Mouse (Mus musculus) forebrain, embryonic 11.5 days (tissue): ENCODE data around the gene D730048I06Rik. TPM values are rescaled to one million over a fixed set of nuclear protein-coding genes. Genes with fewer than 3 reads are reported as not detected.
"Not testable (repeated sequence)": the region's sequence is repeated elsewhere in the genome, so short reads cannot be mapped to it uniquely, and the experiment has no call there.

Source experiments
- ATAC-seq: fragments of 200-750 bp; cut with Nextera tagmentation; replicated peaks from 2 replicates; pipeline ENCODE4 v1.8.0; 2017; ENCODE audit warnings: moderate TSS enrichment; ENCODE audit not compliant: low FRiP score
- DNase-seq: peaks from one replicate; pipeline ENCODE4 v3.0.0-alpha.2; 2017; ENCODE audit warnings: low spot score
- H3K27ac ChIP-seq: fragments of 300-500 bp; sonication (generic); 2 replicates; pipeline ENCODE4 v1.5.1; 2014; ENCODE audit warnings: low read depth, low read length
- H3K27me3 ChIP-seq: fragments of 300-500 bp; sonication (generic); 2 replicates; pipeline ENCODE4 v1.6.1; 2014; ENCODE audit warnings: mild to moderate bottlenecking, low read length, mixed read lengths; ENCODE audit not compliant: control insufficient read depth, insufficient read depth
- H3K36me3 ChIP-seq: fragments of 300-500 bp; sonication (generic); 2 replicates; pipeline ENCODE4 v1.6.1; 2014; ENCODE audit warnings: mild to moderate bottlenecking, low read length, moderate library complexity, mixed read lengths; ENCODE audit not compliant: control insufficient read depth, insufficient read depth
- H3K4me1 ChIP-seq: fragments of 300-500 bp; sonication (generic); replicated peaks from 2 replicates; pipeline ENCODE4 v1.6.1; 2014; ENCODE audit warnings: low read length, mixed read lengths; ENCODE audit not compliant: control insufficient read depth, insufficient read depth
- H3K4me2 ChIP-seq: fragments of 300-500 bp; sonication (generic); 2 replicates; pipeline ENCODE4 v1.6.1; 2014; ENCODE audit warnings: low read depth, mild to moderate bottlenecking, low read length, moderate library complexity, mixed read lengths; ENCODE audit not compliant: severe bottlenecking
- H3K4me3 ChIP-seq: fragments of 300-500 bp; sonication (generic); 2 replicates; pipeline ENCODE4 v1.5.1; 2014; ENCODE audit warnings: low read depth, low read length
- H3K9ac ChIP-seq: fragments of 300-500 bp; sonication (generic); 2 replicates; pipeline ENCODE4 v1.6.1; 2014; ENCODE audit warnings: low read length
- H3K9me3 ChIP-seq: fragments of 300-500 bp; sonication (generic); 2 replicates; pipeline ENCODE4 v1.6.1; 2016; ENCODE audit warnings: low read length, mixed read lengths; ENCODE audit not compliant: control insufficient read depth
- WGBS: fragments of 180-500 bp; shearing (Covaris S2); extraction: QIAGEN DNeasy Blood & Tissue Kit; methylation state at CpG from one replicate; pipeline ENCODE4 v1.1.7; 2014; 5-methylcytosine and 5-hydroxymethylcytosine counted together
- polyA plus RNA-seq: library from polyadenylated mRNA; unstranded; fragments of >200 nt; fragmentation: Nextera tagmentation; extraction: Ambion mirVana; gene quantifications from 2 replicates; pipeline ENCODE4 v1.2.1, GENCODE M21; 2014

The D730048I06Rik gene
- polyA plus RNA-seq, result not detected in 2 replicates

GRCm38 (mm10) chr9:35790001-35790400 is at the start of gene D730048I06Rik, which contains the start of gene Gm27235:
TSS of gene D730048I06Rik (minus strand) at chr9:35790112.
TSS of gene Gm27235 (minus strand) at chr9:35790101.
- WGBS, result 94% methylated on average over 3 of the region's 3 CpGs
- Histone ChIP-seq H3K9ac (no peak within 1 kb of the TSS), H3K9me3 (no peaks in the 10 kb centered on the region; the same call in 1 of the 2 replicates), H3K4me2 (no peak within 1 kb of the TSS), H3K4me1 (no peaks in the 10 kb centered on the region), H3K4me3 (no peak within 1 kb of the TSS), H3K36me3 (no peaks in the 10 kb centered on the region), H3K27ac (no peak within 1 kb of the TSS), H3K27me3 (no peaks in the 10 kb centered on the region)
- DNase-seq (no peak), ATAC-seq (no peak)

GRCm38 (mm10) chr9:35817881-35818280 is 28.0 kb upstream of the D730048I06Rik start:
- 89% methylated on average over 15 of the region's 15 CpGs for WGBS
- not testable (repeated sequence) for H3K4me1 ChIP-seq, H3K36me3 ChIP-seq, H3K27me3 ChIP-seq, H3K27ac ChIP-seq, H3K4me2 ChIP-seq, DNase-seq, ATAC-seq, H3K4me3 ChIP-seq, H3K9ac ChIP-seq, H3K9me3 ChIP-seq

GRCm38 (mm10) chr9:35798146-35798545 is 8.2 kb upstream of the D730048I06Rik start:
- DNase-seq (no peak), ATAC-seq (no peak)
- Histone ChIP-seq H3K4me3 (no peak overlapping the region), H3K27ac (no peak overlapping the region), H3K9me3 (no peaks in the 10 kb centered on the region; the same call in 1 of the 2 replicates), H3K4me1 (no peaks in the 10 kb centered on the region), H3K9ac (no peak overlapping the region), H3K27me3 (no peaks in the 10 kb centered on the region), H3K36me3 (no peaks in the 10 kb centered on the region), H3K4me2 (no peak overlapping the region)

GRCm38 (mm10) chr9:35778009-35778408 is 11.9 kb downstream of the D730048I06Rik start, which contains the start of gene Gm17727:
TSS of gene Gm17727 (minus strand) at chr9:35778109.
- Histone ChIP-seq H3K4me1 (no peaks in the 10 kb centered on the region), H3K4me2 (no peak within 1 kb of the TSS), H3K27ac (no peak within 1 kb of the TSS), H3K9ac (no peak within 1 kb of the TSS), H3K36me3 (no peaks in the 10 kb centered on the region), H3K27me3 (no peaks in the 10 kb centered on the region), H3K9me3 (no peaks in the 10 kb centered on the region; the same call in 1 of the 2 replicates), H3K4me3 (no peak within 1 kb of the TSS)
- DNase-seq, result no peak
- no peak for ATAC-seq
- WGBS, result 71% methylated on average over 3 of the region's 3 CpGs

GRCm38 (mm10) chr9:35756843-35757242 is 33.1 kb downstream of the D730048I06Rik start:
- no peak overlapping the region for H3K4me3 ChIP-seq
- no peaks in the 10 kb centered on the region for H3K4me1 ChIP-seq
- H3K27me3 ChIP-seq, result no peaks in the 10 kb centered on the region
- no peaks in the 10 kb centered on the region; the same call in 1 of the 2 replicates for H3K9me3 ChIP-seq
- H3K36me3 ChIP-seq, result no peaks in the 10 kb centered on the region
- H3K27ac ChIP-seq, result no peak overlapping the region
- no peak overlapping the region for H3K9ac ChIP-seq
- H3K4me2 ChIP-seq, result no peak overlapping the region
- ATAC-seq (no peak), DNase-seq (no peak)

- H3K4me2 ChIP-seq, result no peak within 1 kb of the TSS
- H3K36me3 ChIP-seq, result no peaks in the 10 kb centered on the region
Measured at GRCm38 (mm10) chr9:35740749-35741148, 49.2 kb downstream of the D730048I06Rik start, which contains the start of gene Gm17677. TSS of gene Gm17677 (plus strand) at chr9:35741049.

More at GRCm38 (mm10) chr9:35740749-35741148, 49.2 kb downstream of the D730048I06Rik start, which contains the start of gene Gm17677:
- Histone ChIP-seq H3K27ac (no peak within 1 kb of the TSS), H3K4me3 (no peak within 1 kb of the TSS), H3K27me3 (no peaks in the 10 kb centered on the region), H3K9ac (no peak within 1 kb of the TSS), H3K9me3 (no peaks in the 10 kb centered on the region; the same call in 1 of the 2 replicates), H3K4me1 (no peaks in the 10 kb centered on the region)
- no peak for DNase-seq
- ATAC-seq, result no peak

Other genes starting within 250 kb of the D730048I06Rik start
- 8.2 and 8.8 TPM in 2 replicates for gene Ddx25, start 231.6 kb downstream of the D730048I06Rik start, polyA plus RNA-seq
- 21.8 TPM in 2 replicates for gene Pus3, start 231.5 kb downstream of the D730048I06Rik start, polyA plus RNA-seq
- gene Pate2, start 219.8 kb downstream of the D730048I06Rik start, polyA plus RNA-seq, result 0.75 and 1.0 TPM in 2 replicates
- gene Hyls1, start 219.7 kb downstream of the D730048I06Rik start, polyA plus RNA-seq, result 31.1 and 34.2 TPM in 2 replicates
- not detected in 2 replicates for gene Pate4, start 178.2 kb downstream of the D730048I06Rik start, polyA plus RNA-seq
- not detected in 2 replicates for gene Pate3, start 141.9 kb downstream of the D730048I06Rik start, polyA plus RNA-seq
- gene Pate1, start 102.7 kb downstream of the D730048I06Rik start, polyA plus RNA-seq, result not detected in 2 replicates
- gene Gm17677, start 49.1 kb downstream of the D730048I06Rik start, polyA plus RNA-seq, result not detected in 2 replicates
- gene Gm17727, start 12.0 kb downstream of the D730048I06Rik start, polyA plus RNA-seq, result not detected in 2 replicates
- not detected in 2 replicates for gene Gm27235, start within 50 bp of the D730048I06Rik start, polyA plus RNA-seq
- not detected in 2 replicates for gene 9230110F15Rik, start 54.0 kb upstream of the D730048I06Rik start, polyA plus RNA-seq
- not detected in 2 replicates for gene 9230113P08Rik, start 118.3 kb upstream of the D730048I06Rik start, polyA plus RNA-seq